Mouse (Mus musculus) common myeloid progenitor, adult 5-6 weeks (primary cell): Measurements from ENCODE around the gene Rps21. TPM values are rescaled to one million over a fixed set of nuclear protein-coding genes. Genes with fewer than 3 reads are reported as not detected.

Experiments used
- ATAC-seq: replicated peaks from 2 replicates; pipeline ENCODE4 v1.8.0; 2016; ENCODE audit warnings: low read depth, mild to moderate bottlenecking, moderate TSS enrichment, inconsistent platforms; ENCODE audit not compliant: poor library complexity, severe bottlenecking
- total RNA-seq: library from RNA; stranded (forward); fragments of 200-1000, 187-1606 nt; gene quantifications from 2 replicates; pipeline ENCODE4 v1.2.3, GENCODE M21; 2017

Gene Rps21
- total RNA-seq, 1 experiment from 2014 or later = 3,441 TPM

DNA sequence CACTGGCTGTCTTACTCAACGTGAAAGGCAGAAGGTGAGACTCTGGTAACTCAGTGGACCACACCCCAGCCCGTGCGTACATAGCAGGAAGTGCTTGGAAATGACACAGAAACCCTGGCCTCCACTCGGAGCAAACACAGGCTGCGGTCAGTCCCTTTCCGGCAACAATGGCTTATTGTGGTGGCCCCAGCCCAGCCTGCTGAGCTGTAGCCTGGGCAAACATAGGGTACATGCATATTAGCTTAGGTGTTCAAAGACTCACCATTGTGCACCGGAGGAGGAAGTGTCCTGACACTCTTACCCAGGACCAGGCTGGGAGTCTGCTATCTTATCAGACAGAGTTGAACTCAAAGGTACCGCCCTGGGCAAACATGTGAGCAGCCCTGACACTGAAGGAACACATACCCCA, 19.7 kb downstream of the Rps21 start:
- peak; percentile 54 for ATAC-seq

DNA sequence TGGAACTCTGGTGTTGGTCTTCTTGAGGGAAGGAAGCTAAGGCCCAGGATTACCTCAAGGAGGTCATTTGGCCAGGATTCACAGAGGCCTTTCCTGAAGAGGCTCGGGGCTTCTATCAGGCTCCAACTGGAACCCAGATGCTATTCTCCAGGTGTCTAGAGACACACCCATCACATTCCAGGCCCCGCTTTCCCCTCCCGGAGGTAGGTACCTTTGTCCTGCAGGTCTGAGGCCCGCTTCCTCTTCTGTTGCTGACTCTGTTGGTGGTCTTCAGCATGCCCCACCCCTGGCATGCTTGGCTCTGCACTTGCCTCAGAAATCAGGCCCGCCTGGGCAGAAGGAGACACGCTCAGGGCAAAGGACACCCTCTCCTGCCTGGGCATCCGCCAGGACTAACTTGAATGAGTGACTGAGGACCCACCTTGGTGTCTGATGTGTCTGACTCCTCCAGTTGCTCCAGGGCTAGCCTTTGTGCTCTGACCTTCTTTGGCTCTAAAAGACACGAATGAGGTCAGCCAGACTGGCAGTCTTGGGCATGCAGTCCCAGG, 20.7 kb downstream of the Rps21 start:
- no peak for ATAC-seq

DNA sequence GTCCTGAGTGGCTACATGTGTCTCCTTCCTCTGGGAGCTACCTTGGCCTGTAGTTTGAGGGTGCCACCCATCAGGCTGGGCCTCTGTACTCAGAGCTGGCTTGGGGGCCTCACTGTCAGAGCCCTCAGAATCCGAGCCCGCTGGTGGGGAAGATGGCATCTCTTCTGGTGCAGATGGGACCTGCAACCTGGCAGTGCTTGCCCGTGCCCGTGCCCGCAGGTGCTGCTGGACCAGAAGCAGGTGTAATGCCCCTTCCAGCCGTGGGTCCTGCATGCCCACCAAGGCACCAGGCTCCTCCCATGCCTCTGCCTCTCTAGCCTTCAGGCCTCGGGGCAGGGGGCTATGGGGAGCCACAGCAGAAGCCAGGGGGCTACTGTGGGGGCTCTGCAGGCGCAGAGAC, 22.1 kb downstream of the Rps21 start:
- ATAC-seq = no peak

DNA sequence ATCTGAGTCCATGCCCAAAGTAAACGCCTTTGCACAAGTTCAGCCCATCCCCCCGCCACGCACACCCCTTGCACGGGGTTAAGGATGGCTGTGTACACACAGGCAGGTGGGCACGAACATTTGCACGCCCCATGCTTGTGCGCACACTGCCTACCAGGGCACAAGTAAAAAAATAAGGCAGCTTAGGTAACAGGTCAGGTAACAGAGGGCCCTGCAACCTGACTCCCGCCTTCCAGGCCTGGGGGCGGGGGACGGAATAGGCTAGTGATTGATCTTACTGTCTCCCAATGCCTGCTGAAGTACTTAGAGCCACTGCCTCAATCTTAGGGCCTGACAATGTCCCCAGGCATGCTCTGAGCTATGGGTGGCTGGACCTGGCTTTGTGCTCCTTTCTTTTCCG, 31.8 kb downstream of the Rps21 start:
- ATAC-seq = no peak

DNA sequence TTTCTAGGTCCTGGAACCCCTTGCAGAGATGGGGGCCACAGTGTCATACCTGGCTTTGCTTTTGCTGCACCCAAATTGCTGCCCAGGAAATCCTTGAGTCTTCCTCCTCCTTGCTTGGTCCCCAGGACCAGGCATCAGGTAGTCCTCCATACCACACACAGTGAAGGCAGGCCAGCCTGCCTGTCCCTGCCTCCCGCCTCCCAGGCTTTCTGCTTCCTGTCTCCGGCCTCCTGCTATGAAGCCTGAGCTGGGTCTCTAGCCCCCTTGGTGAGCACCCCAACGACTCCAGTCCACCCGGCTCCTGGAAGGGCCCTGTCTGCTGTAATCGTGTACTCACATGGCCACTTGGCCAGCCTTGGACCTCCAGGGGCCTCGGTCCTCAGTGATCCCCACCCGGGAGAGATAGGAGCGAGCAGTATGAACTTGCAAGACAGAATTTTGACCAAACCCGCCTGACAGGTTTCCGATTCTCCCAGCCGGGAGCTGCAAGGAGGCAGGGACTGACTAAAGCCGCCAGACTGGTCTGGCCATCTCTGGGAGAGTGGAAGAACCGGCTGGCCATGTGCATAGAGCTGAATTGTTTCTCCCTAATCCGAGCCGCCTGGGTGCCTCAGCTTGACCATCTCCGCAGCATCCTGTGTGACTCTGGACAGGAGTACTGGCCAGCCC, 32.4 kb downstream of the Rps21 start, which contains the start of gene Rbbp8nl:
Gene Rbbp8nl, minus strand, starts transcription at position 440 of the 669 bp plus-strand sequence.
- no peak for ATAC-seq

DNA sequence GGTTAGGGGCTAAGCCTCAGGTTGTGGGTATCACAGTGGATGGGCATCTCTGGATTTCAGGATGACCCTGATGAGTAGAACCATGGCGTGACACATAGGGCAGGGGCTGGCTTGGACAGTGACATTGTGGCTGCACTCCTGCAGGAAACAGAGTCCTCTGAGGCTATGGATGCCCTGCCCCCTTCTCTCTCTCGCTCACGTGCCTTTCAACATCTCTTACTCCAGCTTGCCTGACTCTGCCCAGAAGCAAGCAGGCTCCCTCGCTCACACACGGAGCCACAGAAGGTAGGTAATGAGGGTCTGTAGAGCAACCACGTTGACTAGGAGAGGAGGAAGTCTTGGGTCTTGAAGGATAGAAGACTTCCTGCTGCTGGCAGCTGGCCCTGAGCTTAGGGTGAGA, 33.3 kb downstream of the Rps21 start:
- ATAC-seq = no peak

DNA sequence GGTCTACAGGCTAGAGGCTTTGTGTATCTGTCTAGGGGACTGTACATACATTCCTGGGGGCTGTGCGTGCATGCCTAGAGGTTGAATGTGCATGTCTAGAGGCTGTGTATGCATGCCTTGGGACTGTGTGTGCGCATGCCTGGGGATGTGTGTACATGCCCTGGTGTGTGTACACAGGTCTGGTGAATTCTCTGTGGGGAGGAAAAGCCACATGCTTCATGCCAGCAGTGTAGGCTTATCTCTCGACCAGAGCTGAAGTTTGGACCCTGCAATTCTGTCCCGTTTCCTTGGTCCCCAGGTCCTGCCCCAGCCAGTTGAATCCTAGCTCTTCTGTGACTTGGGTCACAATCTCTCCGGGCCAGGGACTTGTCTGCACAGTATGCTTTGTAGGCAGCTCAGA, 34.4 kb downstream of the Rps21 start:
- no peak for ATAC-seq

DNA sequence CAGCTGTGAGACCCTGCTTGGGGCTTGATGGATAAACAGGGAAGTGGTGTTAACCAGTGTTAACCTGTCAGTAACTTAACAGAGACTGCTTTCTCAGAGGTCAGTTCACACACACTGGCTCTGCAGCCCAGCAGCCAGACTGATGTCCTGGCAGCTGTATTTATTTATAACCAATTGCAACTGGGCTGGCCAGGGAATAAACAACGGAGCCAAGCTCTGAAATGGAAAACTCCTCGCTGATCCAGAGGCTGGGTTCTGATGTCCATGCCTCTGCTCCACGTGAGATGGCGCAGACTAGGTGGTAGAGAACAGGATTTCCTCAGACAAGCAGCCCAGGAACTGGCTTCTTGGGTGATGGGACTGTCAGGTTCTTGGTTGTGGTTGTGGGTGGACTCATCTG, 34.8 kb downstream of the Rps21 start:
- ATAC-seq = no peak

DNA sequence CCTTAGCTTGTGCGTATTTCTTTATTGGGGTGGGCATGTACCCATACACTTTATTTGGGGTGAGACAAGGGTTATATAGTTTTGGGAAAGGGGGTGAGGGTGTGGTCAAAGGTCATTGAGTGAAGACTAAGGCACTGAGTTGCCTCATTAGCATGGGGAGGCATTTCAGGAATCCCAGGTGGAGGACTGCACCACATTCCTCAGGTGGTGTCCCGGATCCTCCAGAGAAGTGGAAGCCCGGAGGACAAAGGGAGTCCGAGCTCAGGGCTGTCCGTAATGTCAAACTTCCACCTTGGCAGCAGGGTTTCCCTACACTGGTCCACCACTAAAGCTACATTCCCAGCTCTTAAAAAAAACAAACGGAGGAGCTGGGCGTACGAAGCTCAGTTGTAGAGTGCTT, 35.7 kb downstream of the Rps21 start:
- no peak for ATAC-seq

DNA sequence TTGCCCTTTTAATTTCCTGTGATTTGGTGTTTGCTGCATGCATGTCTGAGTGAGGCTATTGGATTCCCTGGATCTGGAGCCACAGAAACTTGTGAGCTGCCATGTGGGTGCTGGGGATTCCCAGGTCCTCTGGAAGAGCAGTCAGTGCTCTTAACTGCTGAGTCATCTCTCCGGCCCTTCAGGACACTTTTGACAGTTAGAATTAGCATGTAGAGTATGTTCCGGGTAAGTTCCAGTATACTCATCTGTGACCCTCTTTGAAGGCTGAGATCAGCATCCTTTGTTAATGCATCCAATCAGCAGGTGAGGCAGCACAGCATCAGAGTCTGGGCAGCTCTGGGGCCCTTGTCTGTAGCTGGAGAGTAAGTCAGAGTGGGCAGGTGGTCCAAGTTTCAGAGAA, 43.1 kb downstream of the Rps21 start:
- no peak for ATAC-seq

DNA sequence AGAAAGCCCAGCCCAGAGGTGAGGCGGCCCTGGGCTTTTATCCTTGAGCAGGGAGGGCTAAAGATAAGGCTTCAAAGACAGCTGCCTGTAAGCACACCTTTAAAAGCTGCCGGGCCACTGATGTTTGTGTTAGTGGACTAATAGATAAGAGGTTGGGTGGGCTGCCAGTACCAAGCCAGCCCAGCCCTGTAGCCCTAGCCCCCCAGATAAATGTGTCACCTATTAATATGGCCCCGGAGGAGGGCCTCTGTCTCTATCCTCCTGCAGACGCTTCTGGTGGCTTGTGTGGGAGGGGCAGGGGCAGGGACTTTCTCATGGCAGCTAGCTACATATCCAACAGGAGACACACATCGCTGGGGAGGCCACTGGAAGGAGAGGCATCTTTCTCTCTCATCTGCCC, 43.6 kb downstream of the Rps21 start:
- ATAC-seq = no peak

DNA sequence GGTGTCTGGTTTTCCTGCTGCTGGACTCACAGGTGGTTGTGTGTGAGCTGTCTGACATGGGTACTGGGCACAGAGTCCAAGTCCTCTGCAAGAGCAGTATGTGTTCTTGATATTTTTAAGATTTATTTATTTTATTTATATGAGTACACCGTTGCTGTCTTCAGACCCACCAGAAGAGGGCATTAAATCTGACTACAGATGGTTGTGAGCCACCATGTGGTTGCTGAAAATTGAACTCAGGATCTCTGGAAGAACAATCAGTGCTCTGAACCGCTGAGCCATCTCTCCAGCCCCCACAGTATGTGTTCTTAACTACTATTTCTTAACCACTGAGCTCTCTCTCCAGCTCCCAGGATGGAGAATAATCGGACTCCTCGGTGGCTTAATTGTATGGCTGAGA, 45.0 kb downstream of the Rps21 start:
- ATAC-seq = no peak

DNA sequence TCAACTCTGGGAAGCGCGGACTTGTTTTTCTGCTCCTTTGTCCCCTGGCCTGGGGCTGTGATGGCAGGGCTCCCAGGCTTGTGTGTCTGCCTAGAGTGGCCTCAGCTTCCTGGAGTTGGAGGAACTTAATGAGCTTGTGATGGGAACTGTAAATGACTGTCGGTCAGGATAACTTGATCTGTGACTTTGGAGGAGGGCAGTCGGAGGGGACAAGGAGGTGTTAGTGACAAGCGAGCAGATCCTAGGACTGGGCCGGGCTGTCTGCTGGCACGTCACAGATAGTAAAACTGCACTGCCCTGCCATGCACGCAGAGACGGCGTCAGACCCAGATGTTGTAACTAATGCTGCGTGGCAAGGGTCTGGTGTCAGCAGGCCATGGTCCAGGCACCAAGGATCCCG, 46.3 kb downstream of the Rps21 start:
- no peak for ATAC-seq

DNA sequence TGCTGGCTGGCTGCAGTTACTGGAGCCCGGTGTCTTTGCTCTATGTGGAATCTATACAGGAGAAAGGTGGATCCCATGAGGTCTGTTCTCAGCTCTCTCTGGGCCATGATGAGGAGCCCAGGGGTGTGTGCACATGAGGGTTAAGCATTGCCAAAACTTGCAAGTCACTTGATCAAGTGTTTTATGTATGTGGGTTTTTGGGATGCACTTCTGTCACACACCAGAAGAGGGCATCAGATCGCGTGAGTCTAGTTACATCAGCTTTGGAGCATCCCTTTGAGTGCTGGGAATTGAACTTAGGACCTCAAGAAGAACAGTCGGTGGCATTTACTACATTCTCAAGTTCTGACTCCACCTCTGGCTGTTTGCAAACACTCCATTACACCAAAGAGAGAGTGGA, 47.4 kb downstream of the Rps21 start:
- no peak for ATAC-seq

DNA sequence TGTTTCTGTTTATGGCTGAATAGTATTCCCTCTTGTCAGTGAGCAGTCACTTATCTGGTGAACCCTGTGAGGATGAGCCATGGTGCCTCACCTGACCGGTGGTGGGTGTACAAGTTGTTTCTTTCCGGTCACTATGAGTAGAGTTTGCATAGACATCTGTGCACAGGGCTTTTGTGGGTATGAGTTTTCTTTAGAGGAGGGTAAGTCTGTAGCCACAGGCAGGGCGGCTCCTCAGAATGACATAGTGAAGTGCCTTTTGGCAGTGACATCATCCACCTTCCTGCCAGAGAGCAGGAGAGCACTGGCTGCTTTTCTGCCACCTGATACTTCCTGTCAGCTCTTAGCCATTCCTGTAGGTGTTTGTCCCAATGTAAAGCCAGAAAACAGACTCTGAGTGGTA, 48.3 kb downstream of the Rps21 start:
- no peak for ATAC-seq

DNA sequence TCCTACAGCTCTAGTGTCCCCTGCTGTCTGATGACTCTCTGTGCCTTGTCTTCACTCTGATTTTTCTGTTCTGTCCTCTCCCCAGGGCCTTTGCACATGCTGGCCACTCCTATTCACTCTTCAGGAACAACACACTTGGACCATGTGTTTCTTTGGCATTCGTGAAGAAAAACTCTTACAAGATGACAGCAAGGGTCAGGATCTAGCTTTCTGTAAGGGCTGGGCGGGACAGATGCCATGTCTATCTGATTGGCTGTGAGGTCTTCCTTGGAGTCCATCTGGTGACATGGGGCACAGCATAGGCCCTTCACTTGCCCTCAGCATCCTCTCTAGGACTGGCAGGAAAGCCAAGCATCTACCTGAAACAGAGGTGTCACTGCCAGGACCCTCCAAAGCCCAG, 48.8 kb downstream of the Rps21 start:
- no peak for ATAC-seq

DNA sequence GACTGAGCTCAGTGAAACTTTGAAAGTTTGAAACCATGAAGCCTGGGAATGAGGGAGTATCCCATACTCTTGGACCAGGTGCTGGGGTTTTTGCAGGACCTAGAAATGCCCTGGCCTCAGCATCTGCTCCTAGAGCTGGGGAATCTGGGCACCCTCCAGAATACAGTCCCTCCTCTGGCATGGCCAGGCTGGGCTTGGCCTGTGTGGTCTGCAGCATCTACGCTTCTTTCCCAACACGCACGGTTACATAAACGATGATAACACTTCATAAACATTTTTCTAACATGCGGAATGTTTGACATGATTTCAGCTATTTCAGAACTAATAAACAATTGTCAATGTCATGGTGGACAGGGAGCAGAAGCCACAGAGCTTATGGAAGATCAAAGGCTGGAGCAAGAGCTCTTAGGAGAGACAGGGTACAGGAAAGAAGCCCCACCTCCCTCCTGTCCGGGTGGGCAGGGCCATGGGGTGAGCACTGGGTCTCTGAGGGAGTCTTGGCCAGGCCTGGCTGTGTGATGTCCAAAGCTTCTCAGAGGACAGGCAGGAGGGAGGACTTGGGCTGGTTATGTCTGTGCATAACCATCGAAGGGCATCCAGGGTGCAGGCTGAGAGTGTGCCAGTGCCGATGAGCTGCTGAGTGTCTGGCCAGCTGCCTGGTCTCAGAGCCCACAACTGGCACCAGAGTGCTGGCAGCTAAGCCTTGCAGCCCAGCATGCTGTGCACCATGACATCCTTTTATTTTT, 49.4 kb downstream of the Rps21 start:
- no peak for ATAC-seq

DNA sequence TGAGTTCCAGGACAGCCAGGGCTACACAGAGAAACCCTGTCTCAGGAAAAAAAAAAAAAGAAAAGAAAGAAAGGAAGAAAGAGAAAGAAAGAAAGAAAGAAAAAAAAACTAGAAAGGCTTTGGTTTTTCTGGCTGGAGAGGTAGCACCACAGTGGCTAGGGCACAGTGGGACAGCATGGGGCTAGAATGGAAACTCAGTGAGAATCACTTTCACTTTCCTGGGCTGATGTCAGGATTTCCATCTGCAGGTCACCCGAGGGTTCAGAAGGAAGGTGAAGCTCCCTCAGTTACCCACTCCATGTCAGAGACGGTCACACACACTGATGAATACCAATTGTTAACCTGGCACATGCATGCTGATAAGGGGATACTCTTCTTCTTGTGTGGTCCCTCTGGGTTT, 50.5 kb downstream of the Rps21 start:
- ATAC-seq = no peak
